Comparison of ENCODE assay signal across 13 mouse cellular contexts in genomic region chr13:45465616-45466015, GRCm38 (mm10). TPM values are rescaled to one million over a fixed set of nuclear protein-coding genes. Genes with fewer than 3 reads are reported as not detected.
DNase-seq lines count a peak whose midpoint lies in the region; ATAC-seq and TF ChIP-seq lines count a peak whose summit lies in the region.
"Had no signal": no experiment of that assay in that cellular context is flagged by ENCODE, and none has a peak within 500 bp of the region (broad histone marks: within the 10 kb centered on the region; RNA-seq: fewer than 3 reads in every experiment).

No protein-coding gene starts in this region.

- in situ Hi-C loops in Patski (cut with MboI; ENCODE audit: low pct_unique_long_range_greater_than_20kb), result no loop called here

- POLR2A ChIA-PET in Patski (lab: Charles Lee), result interaction anchor here (0.6 to 0.7 kb wide), 2 partner anchors 42 to 465 kb away, joined by 3 to 6 read pairs; no protein-coding TSS in a partner anchor

- intact Hi-C loops in left cerebral cortex, postnatal 25 days (cut with DNase I), result no loop called here

- CTCF ChIA-PET in Patski (lab: Charles Lee), result interaction anchor here (4.3 kb wide), 1 partner anchor 22 kb away, joined by 21 read pairs; no protein-coding TSS in a partner anchor

- no peak overlapping the region for H3K9ac ChIP-seq in forebrain, embryonic 14.5 days (ENCODE audit: low read length)
- no peak overlapping the region for H3K9ac ChIP-seq in forebrain, embryonic 11.5 days (ENCODE audit: low read length)
- H3K9ac ChIP-seq in kidney, embryonic 16.5 days (replicated peaks; ENCODE audit: low read length), result no peak overlapping the region
- H3K9ac ChIP-seq: heart, embryonic 15.5 days; limb, embryonic 13.5 days had no signal

- H3K4me1 ChIP-seq in forebrain, embryonic 14.5 days (ENCODE audit: control insufficient read depth, insufficient read depth, low read length), result peaks cover 7% of the 10 kb centered on the region
- 0 out of 2 replicates have a peak, but pooled peaks cover 4% of the 10 kb centered on the region for H3K4me1 ChIP-seq in forebrain, embryonic 11.5 days (replicated peaks; ENCODE audit: control insufficient read depth, insufficient read depth, low read length)
- H3K4me1 ChIP-seq in kidney, embryonic 16.5 days (ENCODE audit: insufficient read depth, low read length), result peaks cover 29% of the 10 kb centered on the region

- TF ChIP-seq CTCF in Patski (IDR thresholded peaks at IDR 0.05), result no peak

- no peak overlapping the region for H3K4me3 ChIP-seq in forebrain, embryonic 14.5 days (ENCODE audit: low read depth, low read length)
- H3K4me3 ChIP-seq in forebrain, embryonic 11.5 days (ENCODE audit: low read depth, low read length), result no peak overlapping the region
- H3K4me3 ChIP-seq in kidney, embryonic 16.5 days (ENCODE audit: low read length), result no peak overlapping the region
- H3K4me3 ChIP-seq: heart, embryonic 15.5 days; limb, embryonic 13.5 days had no signal

- no peak overlapping the region for H3K4me2 ChIP-seq in forebrain, embryonic 14.5 days (ENCODE audit: low read length)
- H3K4me2 ChIP-seq in forebrain, embryonic 11.5 days (ENCODE audit: low read depth, low read length, severe bottlenecking), result no peak overlapping the region
- no peak overlapping the region for H3K4me2 ChIP-seq in kidney, embryonic 16.5 days (replicated peaks; ENCODE audit: low read depth, low read length)
- H3K4me2 ChIP-seq: heart, embryonic 15.5 days; limb, embryonic 13.5 days had no signal

- H3K9me3 ChIP-seq in forebrain, embryonic 14.5 days (replicated peaks; ENCODE audit: control insufficient read depth, low read length), result no peaks in the 10 kb centered on the region
- no peaks in the 10 kb centered on the region for H3K9me3 ChIP-seq in forebrain, embryonic 11.5 days (ENCODE audit: control insufficient read depth, low read length)
- H3K9me3 ChIP-seq in kidney, embryonic 16.5 days (ENCODE audit: low read length), result no peaks in the 10 kb centered on the region
- H3K9me3 ChIP-seq: heart, embryonic 15.5 days; limb, embryonic 13.5 days had no signal

- H3K36me3 ChIP-seq in forebrain, embryonic 14.5 days (ENCODE audit: control insufficient read depth, insufficient read depth, low read length), result no peaks in the 10 kb centered on the region
- no peaks in the 10 kb centered on the region for H3K36me3 ChIP-seq in forebrain, embryonic 11.5 days (ENCODE audit: control insufficient read depth, insufficient read depth, low read length)
- no peaks in the 10 kb centered on the region for H3K36me3 ChIP-seq in kidney, embryonic 16.5 days (ENCODE audit: insufficient read depth, low read length)
- H3K36me3 ChIP-seq: heart, embryonic 15.5 days; limb, embryonic 13.5 days had no signal

- 0 out of 2 replicates have a peak, but pooled peaks have one; percentile 46 for ATAC-seq in forebrain, embryonic 14.5 days
- ATAC-seq in forebrain, embryonic 11.5 days (replicated peaks; ENCODE audit: low FRiP score), result no peak
- ATAC-seq in kidney, embryonic 16.5 days (ENCODE audit: low FRiP score, low TSS enrichment), result no peak
- ATAC-seq in Patski, result peak; percentile 23
- no peak for ATAC-seq in erythroid progenitor cell, adult 5-6 weeks (replicated peaks; ENCODE audit: low FRiP score, poor library complexity, severe bottlenecking)

- no peak overlapping the region for H3K27ac ChIP-seq in forebrain, embryonic 14.5 days (ENCODE audit: low read depth, low read length)
- no peak overlapping the region for H3K27ac ChIP-seq in forebrain, embryonic 11.5 days (ENCODE audit: low read depth, low read length)
- no peak overlapping the region for H3K27ac ChIP-seq in kidney, embryonic 16.5 days (ENCODE audit: low read length)
- H3K27ac ChIP-seq: heart, embryonic 15.5 days; limb, embryonic 13.5 days; macrophage had no signal

- no peak for DNase-seq in forebrain, embryonic 14.5 days (ENCODE audit: low spot score)
- DNase-seq in forebrain, embryonic 11.5 days (ENCODE audit: low spot score), result no peak
- DNase-seq in kidney, adult 11 months, result peak; percentile 48
- peak; percentile 68 for DNase-seq in Patski (ENCODE audit: low read depth, low spot score)
- peak; percentile 53 to 55 for DNase-seq in adrenal gland, postnatal 36 days
- no peak for DNase-seq in left cerebral cortex, postnatal 25 days (ENCODE audit: low spot score in 2 of 2)
- DNase-seq: cerebellum, adult 8-10 months had no signal

- peaks cover 8% of the 10 kb centered on the region; the same call in 1 of the 2 replicates for H3K27me3 ChIP-seq in forebrain, embryonic 14.5 days (replicated peaks; ENCODE audit: control insufficient read depth, insufficient read depth, low read length)
- H3K27me3 ChIP-seq in forebrain, embryonic 11.5 days (ENCODE audit: control insufficient read depth, insufficient read depth, low read length), result peaks cover 4% of the 10 kb centered on the region
- H3K27me3 ChIP-seq in kidney, embryonic 16.5 days (ENCODE audit: insufficient read depth, low read length), result no peaks in the 10 kb centered on the region
- no peaks in the 10 kb centered on the region for H3K27me3 ChIP-seq in Patski
- H3K27me3 ChIP-seq: CH12.LX; heart, embryonic 15.5 days; limb, embryonic 13.5 days had no signal

- WGBS in forebrain, embryonic 14.5 days, result 45% methylated on average over 10 of the region's 10 CpGs
- 86% methylated on average over 10 of the region's 10 CpGs for WGBS in forebrain, embryonic 11.5 days
- 80% methylated on average over 10 of the region's 10 CpGs for WGBS in kidney, embryonic 16.5 days

RNA-seq across cellular contexts. Expression of gene Gmpr, which starts 41.6 kb away (rescaled TPM):
- 24.3 and 25.7 TPM in 2 replicates for polyA plus RNA-seq in forebrain, embryonic 14.5 days (2014; fragmentation: Nextera tagmentation; extraction: Ambion mirVana)
- polyA plus RNA-seq in forebrain, embryonic 11.5 days (2014; fragmentation: Nextera tagmentation; extraction: Ambion mirVana), result 20.3 and 20.5 TPM in 2 replicates
- polyA plus RNA-seq in kidney, embryonic 16.5 days (2015; fragmentation: Nextera tagmentation; extraction: Ambion mirVana), result 56.6 and 62.4 TPM in 2 replicates
- polyA plus RNA-seq in Patski (2021), result 91.3 TPM
- 10 to 100 TPM; 16.9 to 34.3 TPM for total RNA-seq in adrenal gland, postnatal 36 days (2021)
- total RNA-seq in erythroid progenitor cell, adult 5-6 weeks (2015; ENCODE audit: low replicate concordance), result 5.0 and 10.5 TPM in 2 replicates
- 1.2 and 1.8 TPM in 2 replicates for total RNA-seq in erythroid progenitor cell, adult 5-6 weeks (2017; ENCODE audit: low replicate concordance)
- total RNA-seq in left cerebral cortex, postnatal 25 days (2021), result 10 to 100 TPM; 41.8 to 47.4 TPM

Comparison
In these comparisons a context has a peak if more than half of its experiments do, and no peak if none do; other contexts are left out.
1. ATAC-seq: peak in forebrain, embryonic 14.5 days (single experiment) and Patski (single experiment); none in forebrain, embryonic 11.5 days (single experiment), kidney, embryonic 16.5 days (single experiment) and erythroid progenitor cell, adult 5-6 weeks (single experiment).
2. DNase-seq: peak in kidney, adult 11 months (single experiment), Patski (single experiment) and adrenal gland, postnatal 36 days (2 of 2); none in forebrain, embryonic 14.5 days (single experiment), forebrain, embryonic 11.5 days (single experiment) and left cerebral cortex, postnatal 25 days (0 of 2).